Mouse (Mus musculus): ENCODE measurements around the gene Zfp580. TPM values are rescaled to one million over a fixed set of nuclear protein-coding genes. Genes with fewer than 3 reads are reported as not detected.

Zfp580 gene
- total RNA-seq, 2 experiments from 2014 or later, result 5.6 to 5.8 TPM

DNA sequence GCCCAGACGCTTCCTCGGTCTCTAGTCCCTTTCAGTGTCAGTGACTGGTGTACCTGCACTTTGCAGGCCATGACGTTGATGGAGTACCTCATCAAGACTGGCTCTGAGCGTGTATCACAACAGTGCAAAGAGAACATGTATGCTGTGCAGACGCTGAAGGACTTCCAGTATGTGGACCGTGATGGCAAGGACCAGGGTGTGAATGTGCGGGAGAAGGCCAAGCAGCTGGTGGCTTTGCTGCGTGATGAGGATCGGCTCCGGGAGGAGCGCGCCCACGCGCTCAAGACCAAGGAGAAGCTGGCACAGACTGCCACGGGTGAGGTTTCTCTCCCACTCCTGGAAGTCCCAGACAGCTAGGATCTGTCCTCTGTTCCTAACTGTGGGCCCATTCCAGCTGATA is 38.5 kb downstream of the Zfp580 start:
- intact Hi-C loops (cut with DNase I), result no loop called here
- DNase-seq (ENCODE audit: low spot score), result no peak

DNA sequence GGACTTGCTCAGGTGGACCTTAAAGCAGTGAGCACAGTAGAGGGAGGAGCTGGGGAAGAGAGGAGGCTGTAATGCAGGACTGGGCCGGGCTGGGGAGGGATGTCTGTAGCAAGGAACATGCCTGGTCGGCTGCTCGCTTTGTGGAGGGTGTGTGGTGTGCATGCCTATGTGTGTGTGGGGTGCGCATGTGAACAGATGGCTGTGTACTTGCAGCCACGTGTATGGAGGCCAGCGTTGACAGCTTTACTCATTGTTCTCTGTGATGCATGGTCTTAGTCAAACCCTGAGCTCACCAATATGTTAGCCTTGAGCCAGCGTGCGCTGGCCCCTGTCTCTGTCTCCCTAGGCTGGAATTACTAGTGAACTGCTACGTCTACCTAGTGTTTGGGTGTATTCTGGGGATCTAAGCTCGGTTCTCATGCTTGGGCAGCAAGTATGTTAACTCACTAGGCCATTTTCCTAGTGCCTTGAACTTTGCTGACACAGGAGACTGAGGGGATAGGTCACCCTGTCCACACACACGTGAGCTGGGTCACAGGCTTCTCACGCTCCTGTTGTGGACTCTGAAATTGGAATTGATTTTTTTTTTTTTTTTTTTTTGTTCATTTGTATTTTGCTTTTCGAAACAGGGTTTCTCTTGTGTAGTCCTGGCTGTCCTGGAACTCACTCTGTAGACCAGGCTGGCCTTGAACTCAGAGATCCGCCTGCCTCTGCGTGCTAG is 39.8 kb downstream of the Zfp580 start:
- intact Hi-C loops (cut with DNase I), result no loop called here

DNA sequence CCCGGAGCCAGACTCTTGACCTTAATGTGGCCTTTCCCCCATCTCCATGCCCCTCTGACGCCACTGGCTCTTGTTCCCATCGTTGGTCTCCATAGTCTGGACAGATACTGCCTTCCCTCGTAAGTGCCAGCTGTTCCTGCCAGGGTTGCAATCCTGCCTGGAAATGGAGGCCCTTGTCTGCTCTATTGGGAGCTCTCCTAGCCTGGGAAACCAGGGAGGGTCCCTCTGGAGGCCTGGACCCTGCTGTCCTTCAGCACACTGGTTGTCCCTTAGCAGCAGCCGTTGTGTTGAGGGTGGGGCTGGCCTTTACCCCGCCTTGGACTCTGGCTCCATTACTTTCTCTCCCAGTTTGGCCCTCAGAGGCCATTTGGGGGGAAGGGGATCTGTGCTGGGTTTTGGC is 41.0 kb downstream of the Zfp580 start:
- DNase-seq (ENCODE audit: low spot score), result no peak
- intact Hi-C loops (cut with DNase I), result no loop called here

More for the DNA sequence above, 39.8 kb downstream of the Zfp580 start:
- DNase-seq (ENCODE audit: low spot score), result no peak

DNA sequence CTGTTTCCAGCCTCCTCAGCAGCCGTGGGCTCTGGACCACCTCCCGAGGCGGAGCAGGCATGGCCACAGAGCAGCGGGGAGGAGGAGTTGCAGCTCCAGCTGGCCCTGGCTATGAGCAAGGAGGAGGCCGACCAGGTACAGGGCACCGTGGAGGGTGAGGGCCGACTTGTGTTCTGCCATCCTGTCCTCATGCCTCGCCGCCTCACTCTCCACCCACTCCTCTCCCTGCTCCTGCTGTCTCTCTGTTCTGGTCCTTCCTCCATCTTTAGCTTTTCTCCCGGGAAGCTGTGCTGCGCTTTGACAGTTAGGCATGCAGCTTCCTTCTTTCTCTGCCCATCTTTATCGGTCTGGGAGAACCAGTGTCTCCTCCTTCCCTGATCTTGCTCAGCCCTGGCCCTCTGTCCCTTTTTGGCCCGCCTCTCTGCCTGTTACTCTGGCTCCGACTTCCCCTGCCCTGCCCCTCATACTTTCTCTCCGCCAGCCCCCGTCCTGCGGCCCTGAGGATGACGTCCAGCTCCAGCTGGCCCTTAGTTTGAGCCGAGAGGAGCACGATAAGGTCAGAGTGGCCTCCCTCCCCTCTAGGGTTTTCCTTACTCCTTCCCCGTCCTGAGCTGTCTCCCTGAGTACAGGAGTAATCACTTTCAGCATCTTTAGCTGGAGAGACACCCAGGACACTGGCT is 41.6 kb downstream of the Zfp580 start:
- DNase-seq (ENCODE audit: low spot score), result no peak
- intact Hi-C loops (cut with DNase I), result no loop called here

DNA sequence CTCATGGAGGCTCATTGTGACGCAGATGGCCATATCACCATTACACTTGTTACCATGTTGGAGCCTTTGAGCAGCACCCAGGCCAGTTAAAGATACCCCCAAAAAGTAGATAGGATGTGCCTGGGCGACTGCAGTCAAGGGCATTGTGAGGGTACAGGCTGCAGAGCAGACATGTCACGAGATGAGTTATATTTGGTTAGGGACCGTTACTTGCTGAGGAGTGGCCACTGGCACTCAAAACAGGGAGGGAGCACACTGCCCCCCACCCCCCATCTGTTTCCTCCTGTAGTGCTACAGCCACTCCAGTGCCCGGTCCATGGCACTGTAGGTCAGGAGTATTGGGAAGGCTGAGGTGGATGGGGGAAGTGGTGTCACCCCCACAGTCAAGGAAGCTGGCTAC is 47.4 kb downstream of the Zfp580 start:
- DNase-seq (ENCODE audit: low spot score), result no peak
- intact Hi-C loops (cut with DNase I), result no loop called here

DNA sequence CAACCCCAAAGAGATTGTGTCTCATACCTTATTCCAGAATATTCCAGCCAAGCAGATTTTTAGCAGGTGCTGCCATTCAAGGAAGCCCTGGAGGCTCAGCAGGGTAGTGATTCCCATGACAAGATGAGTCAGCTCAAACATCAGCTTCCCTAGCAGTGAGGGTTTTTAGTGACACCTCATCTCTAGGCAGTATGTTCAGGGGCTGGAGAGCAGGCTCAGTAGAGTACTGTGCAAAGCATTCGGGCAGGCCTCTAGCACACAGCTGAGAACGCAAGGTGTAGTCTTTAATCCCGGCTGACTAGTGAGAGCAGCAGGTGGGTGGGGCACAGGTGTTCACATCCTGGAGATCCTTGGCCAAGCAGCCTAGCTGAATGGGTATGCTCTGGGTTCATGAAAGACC is 48.5 kb downstream of the Zfp580 start:
- DNase-seq (ENCODE audit: low spot score), result no peak
- intact Hi-C loops (cut with DNase I), result no loop called here

DNA sequence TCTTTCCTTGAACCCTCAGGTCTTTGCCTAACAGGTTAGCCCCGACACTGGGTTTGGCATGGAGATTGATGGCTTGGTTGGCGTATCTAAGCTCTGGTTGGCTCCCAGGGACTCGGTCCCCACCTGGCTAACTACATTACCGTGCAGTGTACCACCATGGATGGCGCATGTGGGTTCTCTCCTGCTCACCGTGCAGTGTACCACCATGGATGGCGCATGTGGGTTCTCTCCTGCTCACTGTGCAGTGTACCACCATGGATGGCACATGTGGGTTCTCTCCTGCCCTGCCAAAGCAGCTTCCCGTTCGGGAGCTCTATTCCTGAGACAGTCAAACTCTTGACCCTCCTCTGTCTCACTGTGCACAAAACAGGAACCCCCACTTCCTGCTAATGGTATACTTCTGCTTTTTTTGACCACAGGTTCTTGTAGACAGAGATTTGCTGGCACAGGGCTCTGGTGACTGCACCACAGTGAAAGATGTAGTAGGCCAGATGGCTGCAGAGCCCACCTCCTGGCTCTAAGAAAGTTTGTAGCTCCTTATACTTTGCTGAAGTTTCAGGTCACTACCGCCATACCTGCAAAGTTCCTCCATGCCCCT is 49.8 kb downstream of the Zfp580 start:
- intact Hi-C loops (cut with DNase I), result no loop called here
- DNase-seq (ENCODE audit: low spot score), result no peak

DNA sequence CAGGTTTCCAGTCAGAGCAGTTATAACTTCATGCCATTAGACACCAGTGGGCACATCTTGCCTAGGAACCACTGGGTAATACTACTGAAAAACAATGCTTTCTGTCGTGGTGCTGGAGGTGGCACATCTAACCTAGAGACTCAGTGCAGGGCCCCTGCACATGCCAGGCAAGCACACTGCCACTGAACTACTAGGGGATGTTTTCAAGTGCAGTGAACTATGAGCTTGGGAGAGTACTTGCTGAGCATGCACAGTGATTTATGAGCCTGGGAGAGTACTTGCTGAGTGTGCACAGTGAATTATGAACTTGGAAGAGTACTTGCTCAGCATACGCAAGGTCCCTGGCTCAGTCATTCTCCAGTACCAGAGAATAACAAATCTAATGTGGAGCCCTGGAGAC is 51.2 kb downstream of the Zfp580 start:
- intact Hi-C loops (cut with DNase I), result no loop called here
- no peak for DNase-seq (ENCODE audit: low spot score)

Other genes starting within 250 kb of the Zfp580 start
- 10 to 100 TPM; 84.6 to 93.3 TPM for gene Ube2s, start 238.9 kb upstream of the Zfp580 start, total RNA-seq (2021)
- gene Shisa7, start 206.8 kb upstream of the Zfp580 start, total RNA-seq (2021), result under 1 TPM in 1 of 2 experiments, not detected in 1; 0.08 TPM
- gene Isoc2b, start 181.3 kb upstream of the Zfp580 start, total RNA-seq (2021), result 1 to 10 TPM; 3.5 to 5.3 TPM
- 10 to 100 TPM; 40.5 to 44.4 TPM for gene Isoc2a, start 174.4 kb upstream of the Zfp580 start, total RNA-seq (2021)
- gene Gm36210, start 145.0 kb upstream of the Zfp580 start, total RNA-seq (2021), result not detected
- gene Zfp628, start 136.3 kb upstream of the Zfp580 start, total RNA-seq (2021), result 1 to 10 TPM; 7.9 to 8.1 TPM
- gene Nat14, start 129.5 kb upstream of the Zfp580 start, total RNA-seq (2021), result 1 to 10 TPM; 3.8 to 5.4 TPM
- 1 to 10 TPM; 3.8 to 4.3 TPM for gene Ssc5d, start 125.8 kb upstream of the Zfp580 start, total RNA-seq (2021)
- 10 to 100 TPM; 22.4 to 28.7 TPM for gene Sbk2, start 87.1 kb upstream of the Zfp580 start, total RNA-seq (2021)
- gene Sbk3, start 80.4 kb upstream of the Zfp580 start, total RNA-seq (2021), result 10 to 100 TPM; 46.1 to 48.7 TPM
- 10 to 100 TPM; 14.9 to 18.0 TPM for gene Zfp579, start 55.4 kb upstream of the Zfp580 start, total RNA-seq (2021)
- 1 to 10 TPM; 8.7 to 9.0 TPM for gene Zfp524, start 37.1 kb upstream of the Zfp580 start, total RNA-seq (2021)
- gene Fiz1, start 36.8 kb upstream of the Zfp580 start, total RNA-seq (2021), result 10 to 100 TPM; 13.6 to 24.2 TPM
- gene Gm44973, start 36.0 kb upstream of the Zfp580 start, total RNA-seq (2021), result not detected
- gene Zfp865, start 31.2 kb upstream of the Zfp580 start, total RNA-seq (2021), result 10 to 100 TPM; 12.8 to 15.4 TPM
- gene Ccdc106, start 31.0 kb upstream of the Zfp580 start, total RNA-seq (2021), result under 1 TPM; 0.28 to 0.31 TPM
- not detected for gene 4632433K11Rik, start 17.4 kb upstream of the Zfp580 start, total RNA-seq (2021)
- 1 to 10 TPM; 5.3 to 6.1 TPM for gene Zfp784, start 13.1 kb upstream of the Zfp580 start, total RNA-seq (2021)
- gene U2af2, start 10.6 kb downstream of the Zfp580 start, total RNA-seq (2021), result 10 to 100 TPM; 66.9 to 71.1 TPM
- 100 to 1,000 TPM; 178 to 187 TPM for gene Epn1, start 28.7 kb downstream of the Zfp580 start, total RNA-seq (2021)
- not detected for gene Rfpl4, start 65.4 kb downstream of the Zfp580 start, total RNA-seq (2021)
- 1 to 10 TPM; 5.8 to 6.2 TPM for gene Rasl2-9, start 74.4 kb downstream of the Zfp580 start, total RNA-seq (2021)
- not detected for gene Vmn1r55, start 98.1 kb downstream of the Zfp580 start, total RNA-seq (2021)
- not detected for gene Vmn1r56, start 145.2 kb downstream of the Zfp580 start, total RNA-seq (2021)
- not detected for gene Vmn1r57, start 167.0 kb downstream of the Zfp580 start, total RNA-seq (2021)

Measured in heart, postnatal 25 days (tissue).